Mouse (Mus musculus) erythroblast, embryonic 14.5 days (primary cell): ENCODE data around the gene Myh9.

Source experiments
- GATA1 ChIP-seq: IDR thresholded peaks from 2 replicates; pipeline ENCODE4 v1.6.1; 2012; ENCODE audit warnings: low read length, inconsistent platforms, mixed read lengths
- TAL1 ChIP-seq: IDR thresholded peaks from 3 replicates; pipeline ENCODE4 v1.6.1; 2012; ENCODE audit warnings: low read length, inconsistent platforms, mixed read lengths

DNA sequence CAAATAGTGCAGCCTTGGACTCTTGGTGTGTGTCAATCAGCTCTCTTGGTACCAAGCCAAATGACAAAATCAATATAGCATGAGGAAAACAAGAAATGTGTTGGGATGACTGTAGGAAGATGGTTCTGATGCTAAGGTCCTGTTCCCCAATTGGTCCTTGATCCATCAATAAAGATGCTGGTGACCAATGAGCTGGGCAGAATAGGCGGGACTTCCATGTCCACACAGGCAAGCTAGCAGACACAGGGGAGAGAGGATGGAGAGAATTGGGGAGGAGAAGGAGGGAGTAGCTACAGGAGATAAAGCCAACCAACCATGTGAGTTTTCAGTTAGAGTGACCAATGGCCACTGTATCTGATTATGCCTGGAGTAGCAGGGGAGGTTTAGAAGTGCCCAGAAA, 95.6 kb downstream of the Myh9 start:
- TF ChIP-seq TAL1 (no peak), GATA1 (no peak)
